Mouse (Mus musculus) heart, embryonic 16.5 days (tissue): ENCODE results near the gene Chst13. TPM values are rescaled to one million over a fixed set of nuclear protein-coding genes. Genes with fewer than 3 reads are reported as not detected.

Source experiments
- ATAC-seq: fragments of 200-750 bp; cut with Nextera tagmentation; replicated peaks from 2 replicates; pipeline ENCODE4 v1.8.0; 2017; ENCODE audit warnings: moderate number of reproducible peaks; ENCODE audit not compliant: insufficient read depth, low FRiP score; ENCODE audit errors: extremely low read depth
- H3K27ac ChIP-seq: fragments of 300-500 bp; sonication (generic); 2 replicates; pipeline ENCODE4 v1.5.1; 2014; ENCODE audit warnings: mild to moderate bottlenecking, low read length, control low read depth, moderate library complexity
- H3K27me3 ChIP-seq: fragments of 300-500 bp; sonication (generic); 2 replicates; pipeline ENCODE4 v1.6.1; 2014; ENCODE audit warnings: low read length, mixed read lengths; ENCODE audit not compliant: control insufficient read depth, insufficient read depth
- H3K36me3 ChIP-seq: fragments of 300-500 bp; sonication (generic); 2 replicates; pipeline ENCODE4 v1.6.1; 2014; ENCODE audit not compliant: control insufficient read depth, insufficient read depth
- H3K4me1 ChIP-seq: fragments of 300-500 bp; sonication (generic); 2 replicates; pipeline ENCODE4 v1.6.1; 2014; ENCODE audit warnings: low read length, mixed read lengths; ENCODE audit not compliant: control insufficient read depth, insufficient read depth
- H3K4me2 ChIP-seq: fragments of 300-500 bp; sonication (generic); 2 replicates; pipeline ENCODE4 v1.6.1; 2014; ENCODE audit warnings: low read depth, mild to moderate bottlenecking, control low read depth, low read length
- H3K4me3 ChIP-seq: fragments of 300-500 bp; sonication (generic); 2 replicates; pipeline ENCODE4 v1.5.1; 2014; ENCODE audit warnings: mild to moderate bottlenecking, control low read depth, low read length
- H3K9ac ChIP-seq: fragments of 300-500 bp; sonication (generic); 2 replicates; pipeline ENCODE4 v1.6.1; 2014; ENCODE audit warnings: low read length, control low read depth
- H3K9me3 ChIP-seq: fragments of 300-500 bp; sonication (generic); replicated peaks from 2 replicates; pipeline ENCODE4 v1.6.1; 2016; ENCODE audit warnings: low read length; ENCODE audit not compliant: control insufficient read depth
- WGBS: fragments of 180-500 bp; shearing (Covaris S2); extraction: QIAGEN DNeasy Blood & Tissue Kit; methylation state at CpG from one replicate; pipeline ENCODE4 v1.1.7; 2014; 5-methylcytosine and 5-hydroxymethylcytosine counted together
- polyA plus RNA-seq: library from polyadenylated mRNA; unstranded; fragments of >200 nt; fragmentation: Nextera tagmentation; extraction: Ambion mirVana; gene quantifications from 2 replicates; pipeline ENCODE4 v1.2.1, GENCODE M21; 2015

Chst13 gene
- polyA plus RNA-seq, 1 experiment from 2014 or later: not detected

GRCm38 (mm10) chr6:90324463-90324862 lies 522 bp downstream of the Chst13 start:
- 62% methylated on average over 3 of the region's 3 CpGs for WGBS
- H3K4me3 ChIP-seq: no peak overlapping the region
- no peak overlapping the region for H3K9ac ChIP-seq
- no peaks in the 10 kb centered on the region for H3K36me3 ChIP-seq
- H3K9me3 ChIP-seq: no peaks in the 10 kb centered on the region
- no peak overlapping the region for H3K27ac ChIP-seq
- ATAC-seq: no peak
- H3K4me1 ChIP-seq: no peaks in the 10 kb centered on the region
- H3K4me2 ChIP-seq: no peak overlapping the region
- peaks cover 7% of the 10 kb centered on the region; the same call in 1 of the 2 replicates for H3K27me3 ChIP-seq

- Histone ChIP-seq H3K4me3 (no peak overlapping the region), H3K4me2 (no peak overlapping the region), H3K36me3 (no peaks in the 10 kb centered on the region), H3K27ac (no peak overlapping the region), H3K9ac (no peak overlapping the region), H3K27me3 (peaks cover 7% of the 10 kb centered on the region; the same call in 1 of the 2 replicates), H3K4me1 (no peaks in the 10 kb centered on the region), H3K9me3 (no peaks in the 10 kb centered on the region)
- WGBS: 45% methylated on average over 3 of the region's 3 CpGs
- ATAC-seq: no peak
Measured at GRCm38 (mm10) chr6:90324026-90324425, 959 bp downstream of the Chst13 start.

- Histone ChIP-seq H3K4me1 (no peaks in the 10 kb centered on the region), H3K9me3 (no peaks in the 10 kb centered on the region), H3K4me3 (no peak overlapping the region), H3K9ac (no peak overlapping the region), H3K27ac (no peak overlapping the region), H3K36me3 (no peaks in the 10 kb centered on the region), H3K27me3 (peaks cover 7% of the 10 kb centered on the region), H3K4me2 (no peak overlapping the region)
- 38% methylated on average over 4 of the region's 4 CpGs for WGBS
- ATAC-seq: no peak
Measured at GRCm38 (mm10) chr6:90321811-90322210, 3.2 kb downstream of the Chst13 start.

- WGBS: 83% methylated on average over 5 of the region's 5 CpGs
- no peak overlapping the region for H3K27ac ChIP-seq
- no peaks in the 10 kb centered on the region for H3K9me3 ChIP-seq
- no peak for ATAC-seq
- H3K9ac ChIP-seq: no peak overlapping the region
- no peak overlapping the region for H3K4me3 ChIP-seq
- H3K4me2 ChIP-seq: no peak overlapping the region
- H3K4me1 ChIP-seq: no peaks in the 10 kb centered on the region
- H3K27me3 ChIP-seq: peaks cover 4% of the 10 kb centered on the region; the same call in 1 of the 2 replicates
- H3K36me3 ChIP-seq: no peaks in the 10 kb centered on the region
Measured at GRCm38 (mm10) chr6:90320429-90320828, 4.6 kb downstream of the Chst13 start.

- WGBS: 71% methylated on average over 7 of the region's 7 CpGs
- Histone ChIP-seq H3K36me3 (no peaks in the 10 kb centered on the region), H3K9me3 (no peaks in the 10 kb centered on the region), H3K27ac (no peak overlapping the region), H3K4me3 (no peak overlapping the region), H3K4me2 (no peak overlapping the region), H3K4me1 (no peaks in the 10 kb centered on the region), H3K9ac (no peak overlapping the region), H3K27me3 (no peaks in the 10 kb centered on the region; the same call in 1 of the 2 replicates)
- ATAC-seq: no peak
Measured at GRCm38 (mm10) chr6:90319475-90320191, 5.4 kb downstream of the Chst13 start.

GRCm38 (mm10) chr6:90319019-90319418 lies 6.0 kb downstream of the Chst13 start:
- no peak overlapping the region for H3K27ac ChIP-seq
- no peaks in the 10 kb centered on the region; the same call in 1 of the 2 replicates for H3K27me3 ChIP-seq
- no peaks in the 10 kb centered on the region for H3K4me1 ChIP-seq
- H3K36me3 ChIP-seq: no peaks in the 10 kb centered on the region
- H3K9ac ChIP-seq: no peak overlapping the region
- H3K9me3 ChIP-seq: no peaks in the 10 kb centered on the region
- 87% methylated on average over 2 of the region's 2 CpGs for WGBS
- no peak overlapping the region for H3K4me2 ChIP-seq
- no peak for ATAC-seq
- no peak overlapping the region for H3K4me3 ChIP-seq

- H3K36me3 ChIP-seq: no peaks in the 10 kb centered on the region
- H3K27me3 ChIP-seq: no peaks in the 10 kb centered on the region; the same call in 1 of the 2 replicates
- WGBS: 85% methylated on average over 2 of the region's 2 CpGs
- H3K9ac ChIP-seq: no peak overlapping the region
- no peaks in the 10 kb centered on the region for H3K9me3 ChIP-seq
- no peaks in the 10 kb centered on the region for H3K4me1 ChIP-seq
- no peak overlapping the region for H3K27ac ChIP-seq
- H3K4me3 ChIP-seq: no peak overlapping the region
- no peak overlapping the region for H3K4me2 ChIP-seq
- no peak for ATAC-seq
Measured at GRCm38 (mm10) chr6:90317510-90318258, 7.3 kb downstream of the Chst13 start.

- no peak for ATAC-seq
- WGBS: 82% methylated on average over 5 of the region's 5 CpGs
- Histone ChIP-seq H3K27ac (no peak overlapping the region), H3K4me2 (no peak overlapping the region), H3K9ac (no peak overlapping the region), H3K4me3 (no peak overlapping the region), H3K9me3 (peaks cover 3% of the 10 kb centered on the region; the same call in 1 of the 2 replicates), H3K27me3 (no peaks in the 10 kb centered on the region; the same call in 1 of the 2 replicates), H3K36me3 (no peaks in the 10 kb centered on the region), H3K4me1 (no peaks in the 10 kb centered on the region)
Measured at GRCm38 (mm10) chr6:90315961-90316360, 9.0 kb downstream of the Chst13 start.
